Mouse (Mus musculus): ENCODE data around the gene Gnb3.
A peak's percentile ranks its signal among the peaks of the same experiment; 100 is the strongest.
"Not testable (repeated sequence)": the region's sequence is repeated elsewhere in the genome, so short reads cannot be mapped to it uniquely, and the experiment has no call there.

The Gnb3 gene

DNA sequence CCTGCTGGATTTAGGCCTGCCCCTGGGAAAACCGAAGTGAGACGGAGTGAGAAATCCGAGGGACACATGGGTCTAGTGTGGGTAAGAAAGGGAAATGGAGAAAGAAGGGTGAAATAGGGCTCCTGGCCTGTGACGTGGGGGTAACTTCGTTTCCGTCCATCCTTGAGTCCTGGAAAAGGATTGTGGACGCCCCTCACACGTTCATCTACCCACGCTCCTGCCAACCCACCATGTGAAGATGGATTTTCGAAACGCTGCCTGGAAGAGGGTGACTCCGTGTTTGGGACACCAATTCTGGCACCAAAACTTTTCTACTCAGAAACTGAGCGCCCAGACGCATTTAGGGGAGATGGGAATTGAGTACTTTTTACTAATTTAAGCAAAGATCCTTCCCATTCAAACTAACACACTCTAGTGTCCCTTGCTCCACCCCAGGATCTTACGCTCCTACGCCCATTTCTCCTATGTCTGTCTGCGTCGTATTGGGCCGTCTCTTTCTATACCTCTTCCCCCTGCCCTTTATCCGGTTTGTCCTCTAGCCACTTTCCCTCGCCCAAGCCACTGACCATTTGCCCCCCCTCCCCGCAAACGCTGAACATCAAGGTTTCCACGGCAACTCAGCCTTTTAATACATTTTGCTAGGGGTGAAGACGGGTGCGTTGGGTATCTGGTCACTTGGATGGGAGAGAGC is 17.9 kb upstream of the Gnb3 start:
- no peak for DNase-seq (ENCODE audit: low spot score)

GRCm38 (mm10) chr6:124856916-124857839 is 17.1 kb upstream of the Gnb3 start, which contains the start of gene P3h3:
TSS of gene P3h3 (minus strand) at chr6:124857752.
- DNase-seq (ENCODE audit: low spot score) = no peak

GRCm38 (mm10) chr6:124856321-124856720 is 16.2 kb upstream of the Gnb3 start:
- DNase-seq (ENCODE audit: low spot score) = no peak

GRCm38 (mm10) chr6:124854647-124855046 is 14.6 kb upstream of the Gnb3 start:
- no peak for DNase-seq (ENCODE audit: low spot score)

DNA sequence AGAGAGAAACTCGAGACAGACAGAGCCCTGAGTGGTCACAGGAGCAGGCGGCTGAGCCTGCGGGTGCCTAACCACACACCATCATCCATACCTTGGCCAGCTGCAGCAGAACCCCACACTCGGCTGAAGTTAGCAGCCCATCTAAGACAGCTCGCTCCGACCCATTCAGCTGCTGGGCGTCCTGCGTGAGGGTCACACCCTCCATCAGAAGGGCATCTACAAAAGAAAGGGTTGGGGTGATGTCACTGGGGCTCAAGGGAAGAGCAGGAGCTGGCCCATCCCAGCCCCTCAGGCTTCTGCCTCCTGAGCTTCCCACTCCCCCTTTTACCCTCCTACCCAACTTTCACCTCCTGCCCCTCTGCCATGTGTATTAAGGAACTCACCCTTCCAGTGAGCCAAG is 10.5 kb upstream of the Gnb3 start:
- DNase-seq (ENCODE audit: low spot score) = no peak

- DNase-seq (ENCODE audit: low spot score) = peak; percentile 94
These were observed 7.2 kb upstream of the Gnb3 start for GRCm38 (mm10) chr6:124847305-124847704.

DNA sequence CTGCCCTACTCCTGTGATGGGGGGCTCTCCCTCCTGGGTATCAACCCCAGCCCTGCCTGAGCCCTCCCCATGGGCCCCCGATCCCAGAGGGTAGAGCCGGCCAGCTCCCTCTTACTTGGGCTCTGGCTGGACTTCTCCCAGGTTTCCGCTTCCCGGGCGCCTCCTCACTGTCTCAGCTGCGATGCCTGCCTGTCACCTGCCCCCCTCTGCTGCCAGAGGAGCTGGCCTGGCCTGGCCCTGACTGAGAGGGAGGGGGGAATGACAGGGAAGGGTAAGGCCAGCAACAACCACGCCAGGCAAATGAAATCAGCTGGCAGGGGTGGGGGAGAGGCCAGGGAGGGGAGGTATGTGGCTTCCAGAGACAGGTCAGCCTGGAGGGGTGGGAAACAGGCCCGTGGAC is 270 bp downstream of the Gnb3 start:
- no peak for DNase-seq (ENCODE audit: low spot score)

GRCm38 (mm10) chr6:124836411-124836810 is 3.7 kb downstream of the Gnb3 start:
- DNase-seq (ENCODE audit: low spot score) = no peak

DNA sequence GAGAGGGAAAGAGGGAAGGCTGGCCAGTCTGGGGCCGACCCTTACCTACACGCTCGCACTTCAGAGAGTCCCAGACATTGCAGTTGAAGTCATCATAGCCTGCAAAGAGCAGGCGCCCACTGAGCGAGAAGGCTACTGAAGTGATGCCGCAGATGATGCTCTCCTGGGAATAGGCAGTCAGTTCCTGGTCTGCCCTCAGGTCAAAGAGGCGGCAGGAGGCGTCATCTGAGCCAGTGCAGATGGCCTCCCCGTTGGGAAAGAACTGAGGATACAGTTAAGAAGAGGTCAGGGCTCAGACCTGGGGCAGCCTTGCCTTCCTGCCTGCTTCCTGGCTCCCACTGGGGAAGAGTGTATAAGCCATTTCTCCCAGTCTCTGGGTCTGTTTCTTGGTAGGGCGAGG is 4.5 kb downstream of the Gnb3 start:
- DNase-seq (ENCODE audit: low spot score) = no peak

- no peak for DNase-seq (ENCODE audit: low spot score)
These were observed 5.5 kb downstream of the Gnb3 start for GRCm38 (mm10) chr6:124834512-124835081.

- DNase-seq (ENCODE audit: low spot score) = no peak
These were observed 8.4 kb downstream of the Gnb3 start for GRCm38 (mm10) chr6:124831649-124832048.

GRCm38 (mm10) chr6:124831199-124831598 is 8.9 kb downstream of the Gnb3 start:
- DNase-seq (ENCODE audit: low spot score) = not testable (repeated sequence)

GRCm38 (mm10) chr6:124829799-124830700 is 10.0 kb downstream of the Gnb3 start:
- DNase-seq (ENCODE audit: low spot score) = peak; percentile 91

GRCm38 (mm10) chr6:124828868-124829798 is 10.9 kb downstream of the Gnb3 start, which contains the start of the genes Usp5 and Cdca3:
TSS of gene Usp5 (minus strand) at chr6:124829484.
TSS of gene Cdca3 (plus strand) at chr6:124829547.
- DNase-seq (ENCODE audit: low spot score) = peak; percentile 98

DNA sequence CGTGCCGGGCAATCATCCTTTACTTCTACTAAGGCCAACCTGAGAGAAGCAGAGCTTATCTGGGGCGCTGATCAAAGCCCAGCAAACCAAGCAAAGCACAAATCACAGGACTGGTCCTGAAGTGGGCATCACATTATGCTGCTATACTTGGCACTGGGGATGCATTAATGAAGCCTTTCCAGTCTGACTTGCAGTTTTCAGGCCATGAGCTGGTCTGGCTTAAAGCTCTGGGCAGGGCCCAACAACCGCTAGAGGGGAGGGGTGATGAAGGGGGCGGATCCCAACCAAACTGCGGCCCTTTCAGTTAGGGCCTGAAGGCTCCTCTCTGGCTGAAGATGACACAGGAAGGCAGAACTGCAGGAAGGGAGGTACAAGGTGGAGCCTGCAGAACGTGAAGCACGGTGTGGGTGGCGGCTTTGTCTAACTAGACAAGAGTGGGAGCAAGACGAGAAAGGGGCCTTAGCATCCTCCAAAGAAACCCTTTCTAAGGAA is 11.9 kb downstream of the Gnb3 start:
- no peak for DNase-seq (ENCODE audit: low spot score)

GRCm38 (mm10) chr6:124822049-124822448 is 18.0 kb downstream of the Gnb3 start:
- DNase-seq (ENCODE audit: low spot score) = no peak

- DNase-seq (ENCODE audit: low spot score) = no peak
These were observed 19.2 kb downstream of the Gnb3 start for GRCm38 (mm10) chr6:124820891-124821290.

- DNase-seq (ENCODE audit: low spot score) = no peak
These were observed 22.1 kb downstream of the Gnb3 start for GRCm38 (mm10) chr6:124817971-124818370.

DNA sequence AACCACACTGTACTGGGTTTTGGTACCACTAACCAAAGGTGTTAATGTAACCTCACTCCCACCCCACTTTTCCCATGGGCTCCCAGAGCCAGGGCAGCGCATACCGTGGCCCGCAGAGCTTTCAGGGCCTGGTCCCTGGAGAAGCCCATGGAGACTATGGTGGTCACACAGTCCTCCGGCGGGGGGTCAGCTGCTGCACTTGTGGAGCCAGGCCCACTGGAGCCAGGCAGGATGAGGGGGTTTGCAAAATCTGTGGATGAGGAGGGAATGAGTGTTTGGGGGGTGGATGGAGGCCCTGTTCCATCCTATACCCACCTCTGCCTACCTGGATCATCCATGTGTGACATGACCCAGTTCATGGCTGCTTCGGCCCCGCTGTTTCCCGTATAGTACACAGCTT is 22.5 kb downstream of the Gnb3 start:
- DNase-seq (ENCODE audit: low spot score) = no peak

GRCm38 (mm10) chr6:124817125-124817524 is 22.9 kb downstream of the Gnb3 start:
- no peak for DNase-seq (ENCODE audit: low spot score)

Data from layer of hippocampus, adult 9-10 months (tissue).